In the genomic region with DNA sequence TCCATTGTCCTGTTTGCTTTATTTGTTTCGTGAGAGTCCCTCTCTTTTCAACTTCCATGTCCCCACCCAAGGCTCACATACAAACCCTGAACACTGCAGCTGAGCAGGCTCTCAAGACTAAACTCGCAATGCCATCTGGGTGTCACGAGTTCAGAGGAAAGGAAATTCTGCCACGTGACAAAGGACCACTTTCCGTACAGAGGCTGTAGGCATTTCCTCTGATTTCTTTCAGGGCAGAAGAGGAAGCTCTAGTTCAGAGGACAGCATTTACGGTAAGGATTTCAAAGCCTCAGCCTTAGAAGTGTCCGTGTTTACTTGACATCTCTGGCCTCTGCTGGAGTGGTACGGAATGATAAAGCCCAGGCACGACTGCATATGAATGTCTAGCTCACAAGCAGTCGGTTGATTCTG, we compare ENCODE assay signal across 8 mouse cellular contexts. TPM values are rescaled to one million over a fixed set of nuclear protein-coding genes. Genes with fewer than 3 reads are reported as not detected.
DNase-seq lines count a peak whose midpoint lies in the region; ATAC-seq and TF ChIP-seq lines count a peak whose summit lies in the region.

No protein-coding gene starts in this region.

- ATAC-seq in kidney, embryonic 14.5 days (ENCODE audit: low FRiP score, low TSS enrichment), result no peak
- ATAC-seq in granulocyte monocyte progenitor cell, adult 5-6 weeks (replicated peaks; ENCODE audit: poor library complexity, severe bottlenecking), result peak; percentile 95
- ATAC-seq in limb, embryonic 13.5 days (ENCODE audit: low FRiP score, low read depth), result no peak

- H3K27me3 ChIP-seq in kidney, adult 2 months (replicated peaks; ENCODE audit: control insufficient read depth, insufficient read depth, low read length), result no peaks in the 10 kb centered on the region
- no peaks in the 10 kb centered on the region for H3K27me3 ChIP-seq in kidney, embryonic 14.5 days (ENCODE audit: control insufficient read depth, insufficient read depth, low read length)
- no peaks in the 10 kb centered on the region for H3K27me3 ChIP-seq in limb, embryonic 13.5 days
- H3K27me3 ChIP-seq in small intestine, adult 2 months (ENCODE audit: control insufficient read depth, insufficient read depth, low read length), result no peaks in the 10 kb centered on the region

- peaks cover 21% of the 10 kb centered on the region for H3K4me1 ChIP-seq in kidney, adult 2 months (ENCODE audit: control insufficient read depth, insufficient read depth, low read length)
- H3K4me1 ChIP-seq in kidney, embryonic 14.5 days (ENCODE audit: control insufficient read depth, insufficient read depth, low read length), result peaks cover 12% of the 10 kb centered on the region; the same call in 1 of the 2 replicates
- peaks cover 41% of the 10 kb centered on the region for H3K4me1 ChIP-seq in limb, embryonic 13.5 days
- H3K4me1 ChIP-seq in small intestine, adult 2 months (ENCODE audit: control insufficient read depth, insufficient read depth, insufficient read length, low read length), result peaks cover 13% of the 10 kb centered on the region

- H3K9me3 ChIP-seq in kidney, embryonic 14.5 days (ENCODE audit: control insufficient read depth, low read length), result no peaks in the 10 kb centered on the region
- H3K9me3 ChIP-seq in limb, embryonic 13.5 days, result no peaks in the 10 kb centered on the region

- no peak overlapping the region for H3K9ac ChIP-seq in kidney, embryonic 14.5 days (ENCODE audit: low read depth, low read length)
- no peak overlapping the region for H3K9ac ChIP-seq in limb, embryonic 13.5 days

- H3K27ac ChIP-seq in kidney, adult 2 months (ENCODE audit: insufficient read depth, low read depth, low read length), result peak overlapping the region; percentile 88
- H3K27ac ChIP-seq in kidney, embryonic 14.5 days (ENCODE audit: low read depth, low read length), result no peak overlapping the region
- peak overlapping the region; percentile 66; the same call in 1 of the 2 replicates for H3K27ac ChIP-seq in limb, embryonic 13.5 days
- H3K27ac ChIP-seq in small intestine, adult 2 months (ENCODE audit: insufficient read depth, low read depth, low read length), result peak overlapping the region; percentile 38; the same call in 1 of the 2 replicates

- TF ChIP-seq POLR2A in kidney, adult 2 months (IDR thresholded peaks at IDR 0.05; ENCODE audit: low read depth, low read length), result no peak
- TF ChIP-seq POLR2A in small intestine, adult 2 months (IDR thresholded peaks at IDR 0.05; ENCODE audit: low read depth, low read length), result no peak

- no peak overlapping the region; the same call in 1 of the 2 replicates for H3K4me3 ChIP-seq in kidney, adult 2 months (ENCODE audit: insufficient read depth, low read depth, low read length)
- no peak overlapping the region for H3K4me3 ChIP-seq in kidney, embryonic 14.5 days (ENCODE audit: low read length)
- no peak overlapping the region for H3K4me3 ChIP-seq in limb, embryonic 13.5 days
- H3K4me3 ChIP-seq in small intestine, adult 2 months (ENCODE audit: low read depth, low read length), result no peak overlapping the region

- 46% methylated on average over 10 of the region's 10 CpGs for WGBS in kidney, adult 2 months
- 42% methylated on average over 10 of the region's 10 CpGs for WGBS in kidney, embryonic 14.5 days
- WGBS in limb, embryonic 13.5 days, result 51% methylated on average over 10 of the region's 10 CpGs
- 66% methylated on average over 10 of the region's 10 CpGs for WGBS in small intestine, adult 2 months

- no peak overlapping the region for H3K4me2 ChIP-seq in kidney, embryonic 14.5 days (replicated peaks; ENCODE audit: low read depth, low read length)
- no peak overlapping the region for H3K4me2 ChIP-seq in limb, embryonic 13.5 days (replicated peaks)

- no peaks in the 10 kb centered on the region for H3K36me3 ChIP-seq in kidney, adult 2 months (ENCODE audit: control insufficient read depth, insufficient read depth, low read length)
- no peaks in the 10 kb centered on the region for H3K36me3 ChIP-seq in kidney, embryonic 14.5 days (ENCODE audit: control insufficient read depth, insufficient read depth, low read length)
- peaks cover 25% of the 10 kb centered on the region; the same call in 1 of the 2 replicates for H3K36me3 ChIP-seq in limb, embryonic 13.5 days
- no peaks in the 10 kb centered on the region; the same call in 1 of the 2 replicates for H3K36me3 ChIP-seq in small intestine, adult 2 months (ENCODE audit: control insufficient read depth, insufficient read depth, low read length)

- TF ChIP-seq CTCF in kidney, adult 2 months (conservative IDR thresholded peaks at IDR 0.05; ENCODE audit: insufficient read depth, insufficient read length, low read depth, low read length), result no peak
- TF ChIP-seq CTCF in small intestine, adult 2 months (IDR thresholded peaks at IDR 0.05; ENCODE audit: extremely low read depth, insufficient read length, insufficient replicate concordance, low read depth, low read length), result no peak

- DNase-seq in kidney, adult 2 months, result peak; percentile 72
- no peak for DNase-seq in right cerebral cortex, postnatal 14 days
- no peak for DNase-seq in ovary, adult 18-20 months (ENCODE audit: low spot score)
- no peak for DNase-seq in gastrocnemius, adult 18-20 months (ENCODE audit: low spot score)

RNA-seq across cellular contexts. Expression of gene Tgfbr2, which starts 29.9 kb away (rescaled TPM):
- polyA plus RNA-seq in kidney, adult 2 months (2012; rRNA removed), result 45.8 and 46.4 TPM in 2 replicates
- polyA plus RNA-seq in kidney, embryonic 14.5 days (2014; fragmentation: Nextera tagmentation; extraction: Ambion mirVana), result 10.8 and 27.2 TPM in 2 replicates
- total RNA-seq in granulocyte monocyte progenitor cell, adult 5-6 weeks (2014; fragmentation: Nextera tagmentation), result 6.8 and 9.5 TPM in 2 replicates
- total RNA-seq in granulocyte monocyte progenitor cell, adult 5-6 weeks (2017), result 4.3 and 6.5 TPM in 2 replicates
- 39.5 and 43.1 TPM in 2 replicates for polyA plus RNA-seq in limb, embryonic 13.5 days (2015; fragmentation: Nextera tagmentation; extraction: Ambion mirVana)
- polyA plus RNA-seq in small intestine, adult 2 months (2012; rRNA removed), result 19.6 and 27.2 TPM in 2 replicates
- 10 to 100 TPM; 14.7 to 20.2 TPM for total RNA-seq in gastrocnemius, adult 18-20 months (2021)
